Mouse (Mus musculus) Patski (cell line): ENCODE measurements around the gene Spin2c. TPM values are rescaled to one million over a fixed set of nuclear protein-coding genes. Genes with fewer than 3 reads are reported as not detected.

Experiments used
- ATAC-seq: fragments of 100-300 bp; one replicate; pipeline ENCODE4 v1.8.0; 2021
- CTCF ChIA-PET: fragments of 350-600 bp; sonication (Branson Sonifier 250); formaldehyde crosslinking; loops from one replicate; lab custom pipeline; 2022; ENCODE audit warnings: inconsistent platforms; lab: Charles Lee
- POLR2A ChIA-PET: fragments of 350-600 bp; sonication (Branson Sonifier 250); formaldehyde crosslinking; loops from one replicate; lab custom pipeline; 2022; ENCODE audit warnings: antibody characterized with exemption, inconsistent platforms; lab: Charles Lee
- DNase-seq: peaks from one replicate; pipeline ENCODE4 v3.0.0-alpha.2; 2011; ENCODE audit warnings: low read depth, low spot score
- H3K27me3 ChIP-seq: fragments of 371-371 bp; one replicate; pipeline ENCODE4 v1.5.1; 2021
- CTCF ChIP-seq: fragments of 100-300 bp; IDR thresholded peaks from one replicate; pipeline ENCODE4 v1.5.1; 2021
- in situ Hi-C: fragments of 300-500 bp; cut with MboI; formaldehyde crosslinking; loops from 3 replicates; pipeline ENCODE4 v1.11.1; 2018; ENCODE audit warnings: low pct_unique_long_range_greater_than_20kb, mixed read lengths
- polyA plus RNA-seq: library from polyadenylated mRNA; unstranded; gene quantifications from one replicate; pipeline ENCODE4 v1.2.3, GENCODE M21; 2021

The Spin2c gene
- polyA plus RNA-seq, result 0.22 TPM

- peaks cover 18% of the 10 kb centered on the region for H3K27me3 ChIP-seq
- in situ Hi-C loops, result no loop called here
- no peak for TF ChIP-seq CTCF
- CTCF ChIA-PET, result no interaction called here
- DNase-seq (no peak), ATAC-seq (peak; percentile 12)
- POLR2A ChIA-PET, result no interaction called here
Observed at GRCm38 (mm10) chrX:153831951-153832561, at the start of gene Spin2c. Gene Spin2c, plus strand, starts transcription at chrX:153832225.

- no peak for TF ChIP-seq CTCF
- POLR2A ChIA-PET, result no interaction called here
- in situ Hi-C loops, result no loop called here
- H3K27me3 ChIP-seq, result peaks cover 22% of the 10 kb centered on the region
- DNase-seq, result no peak
- no peak for ATAC-seq
- CTCF ChIA-PET, result no interaction called here
Observed at GRCm38 (mm10) chrX:153832606-153833005, 581 bp downstream of the Spin2c start.

Other genes with a start within 250 kb of the Spin2c start
- gene Kctd12b, start 135.8 kb upstream of the Spin2c start, polyA plus RNA-seq, result 11.1 TPM
- gene Nbdy, start 108.6 kb upstream of the Spin2c start, polyA plus RNA-seq, result 90.4 TPM
- gene Samt1, start 180.4 kb downstream of the Spin2c start, polyA plus RNA-seq, result not detected
- not detected for gene 4921511M17Rik, start 201.6 kb downstream of the Spin2c start, polyA plus RNA-seq
- gene Gm10057, start 222.8 kb downstream of the Spin2c start, polyA plus RNA-seq, result not detected